Comparison of ENCODE assay signal across 9 mouse cellular contexts in genomic region chr6:77633997-77634396, GRCm38 (mm10).
DNase-seq lines count a peak whose midpoint lies in the region; ATAC-seq and TF ChIP-seq lines count a peak whose summit lies in the region.
"Had no signal": no experiment of that assay in that cellular context is flagged by ENCODE, and none has a peak within 500 bp of the region (broad histone marks: within the 10 kb centered on the region; RNA-seq: fewer than 3 reads in every experiment).

No protein-coding gene starts in this region.

- H3K9me3 ChIP-seq in forebrain, postnatal 0 days (ENCODE audit: low read length): no peaks in the 10 kb centered on the region
- H3K9me3 ChIP-seq: liver, embryonic 15.5 days had no signal

- TF ChIP-seq CTCF in kidney, adult 2 months (conservative IDR thresholded peaks at IDR 0.05; ENCODE audit: insufficient read depth, insufficient read length, low read depth, low read length): peak; percentile 74
- peak; percentile 85 for TF ChIP-seq CTCF in forebrain, postnatal 0 days (IDR thresholded peaks at IDR 0.05; ENCODE audit: low read depth)

- no peak overlapping the region for H3K27ac ChIP-seq in kidney, adult 2 months (ENCODE audit: insufficient read depth, low read depth, low read length)
- no peak overlapping the region for H3K27ac ChIP-seq in forebrain, postnatal 0 days (ENCODE audit: low read depth, low read length)
- H3K27ac ChIP-seq: liver, embryonic 15.5 days had no signal

- no peak for TF ChIP-seq POLR2A in kidney, adult 2 months (IDR thresholded peaks at IDR 0.05; ENCODE audit: low read depth, low read length)

- no peak overlapping the region for H3K9ac ChIP-seq in forebrain, postnatal 0 days
- H3K9ac ChIP-seq: liver, embryonic 15.5 days had no signal

- H3K4me3 ChIP-seq in kidney, adult 2 months (ENCODE audit: insufficient read depth, low read depth, low read length): no peak overlapping the region
- no peak overlapping the region for H3K4me3 ChIP-seq in forebrain, postnatal 0 days (ENCODE audit: low read depth, low read length)
- H3K4me3 ChIP-seq: liver, embryonic 15.5 days had no signal

- peak; percentile 49 for DNase-seq in kidney, adult 2 months
- DNase-seq in kidney, adult 11 months: no peak
- DNase-seq in cerebellum, adult 11-12 months: peak; percentile 32
- peak; percentile 84 for DNase-seq in forebrain, postnatal 0 days
- peak; percentile 64 to 91 for DNase-seq in layer of hippocampus, adult 18-20 months (ENCODE audit: low spot score in 2 of 2)
- DNase-seq in lung, postnatal 14 days: peak; percentile 20
- peak; percentile 52 to 55 for DNase-seq in right cerebral cortex, postnatal 36 days (ENCODE audit: low spot score in 2 of 2)
- no peak for DNase-seq in B cell, adult 2 months

- WGBS in kidney, adult 2 months: 19% methylated on average over 9 of the region's 9 CpGs
- WGBS in forebrain, postnatal 0 days: 25% methylated on average over 9 of the region's 9 CpGs

- no peak overlapping the region for H3K4me2 ChIP-seq in forebrain, postnatal 0 days (ENCODE audit: low read depth)
- H3K4me2 ChIP-seq: liver, embryonic 15.5 days had no signal

- H3K4me1 ChIP-seq in kidney, adult 2 months (ENCODE audit: control insufficient read depth, insufficient read depth, low read length): no peaks in the 10 kb centered on the region
- no peaks in the 10 kb centered on the region for H3K4me1 ChIP-seq in forebrain, postnatal 0 days (ENCODE audit: insufficient read depth)
- H3K4me1 ChIP-seq: liver, embryonic 15.5 days had no signal

- ATAC-seq in forebrain, postnatal 0 days: peak; percentile 86

- no peaks in the 10 kb centered on the region for H3K36me3 ChIP-seq in kidney, adult 2 months (ENCODE audit: control insufficient read depth, insufficient read depth, low read length)
- no peaks in the 10 kb centered on the region for H3K36me3 ChIP-seq in forebrain, postnatal 0 days (ENCODE audit: insufficient read depth)
- H3K36me3 ChIP-seq: liver, embryonic 15.5 days had no signal

- H3K27me3 ChIP-seq in kidney, adult 2 months (replicated peaks; ENCODE audit: control insufficient read depth, insufficient read depth, low read length): no peaks in the 10 kb centered on the region
- no peaks in the 10 kb centered on the region for H3K27me3 ChIP-seq in forebrain, postnatal 0 days (ENCODE audit: insufficient read depth, low read length)
- H3K27me3 ChIP-seq: liver, embryonic 15.5 days had no signal

Comparison
In these comparisons a context has a peak if more than half of its experiments do, and no peak if none do; other contexts are left out.
1. DNase-seq: peak in kidney, adult 2 months (single experiment), cerebellum, adult 11-12 months (single experiment), forebrain, postnatal 0 days (single experiment), layer of hippocampus, adult 18-20 months (2 of 2), lung, postnatal 14 days (single experiment) and right cerebral cortex, postnatal 36 days (2 of 2); none in kidney, adult 11 months (single experiment) and B cell, adult 2 months (0 of 2).